Mouse (Mus musculus): ENCODE measurements around the gene Mab21l3.

DNA sequence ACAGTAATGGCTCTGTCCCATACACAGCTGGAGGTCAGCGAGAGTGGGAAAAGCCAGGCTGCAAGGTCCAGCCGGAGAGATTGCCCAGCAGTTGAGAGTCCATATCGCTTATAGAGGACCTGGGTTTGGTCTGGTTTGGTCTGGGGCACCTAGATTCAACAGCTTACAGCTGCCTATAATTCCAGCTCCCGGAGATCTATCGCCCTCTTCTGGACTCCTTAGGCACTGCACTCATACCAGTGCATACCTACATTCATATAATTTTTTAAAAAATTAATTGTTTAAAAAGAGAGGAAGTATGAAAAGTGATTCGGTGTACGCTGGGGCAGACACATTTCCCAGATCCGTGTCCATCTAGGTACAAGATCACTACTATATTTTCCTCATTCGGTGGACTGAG lies 9.4 kb downstream of the Mab21l3 start:
- TF ChIP-seq CTCF (IDR thresholded peaks at IDR 0.05), result 0 out of 2 replicates have a peak, but pooled peaks have one; percentile 12
- no peak for TF ChIP-seq EP300 (IDR thresholded peaks at IDR 0.05)

Data from lung, postnatal 0 days (tissue).